Mouse (Mus musculus): Measurements from ENCODE around the gene Ppm1e. TPM values are rescaled to one million over a fixed set of nuclear protein-coding genes. Genes with fewer than 3 reads are reported as not detected.

Gene Ppm1e
- polyA plus RNA-seq, 1 experiment = 0.32 TPM

GRCm38 (mm10) chr11:87313533-87313932 is 45.3 kb downstream of the Ppm1e start:
- Histone ChIP-seq H3K4me3 (replicated peaks) (no peak overlapping the region), H3K36me3 (replicated peaks; ENCODE audit: low read length) (no peaks in the 10 kb centered on the region), H3K9me3 (no peaks in the 10 kb centered on the region), H3K4me1 (peaks cover 9% of the 10 kb centered on the region), H3K27me3 (replicated peaks) (peaks cover 12% of the 10 kb centered on the region)
- TF ChIP-seq FLI1 (IDR thresholded peaks at IDR 0.05; ENCODE audit: low read length) (no peak), GATA1 (IDR thresholded peaks at IDR 0.05; ENCODE audit: borderline replicate concordance, low read length) (no peak)

GRCm38 (mm10) chr11:87310309-87310708 is 48.5 kb downstream of the Ppm1e start:
- peaks cover 7% of the 10 kb centered on the region for H3K27me3 ChIP-seq (replicated peaks)
- no peak for TF ChIP-seq GATA1 (IDR thresholded peaks at IDR 0.05; ENCODE audit: borderline replicate concordance, low read length)
- no peak for TF ChIP-seq FLI1 (IDR thresholded peaks at IDR 0.05; ENCODE audit: low read length)
- peaks cover 9% of the 10 kb centered on the region for H3K4me1 ChIP-seq
- no peak overlapping the region for H3K4me3 ChIP-seq (replicated peaks)
- no peaks in the 10 kb centered on the region for H3K9me3 ChIP-seq
- H3K36me3 ChIP-seq (replicated peaks; ENCODE audit: low read length) = no peaks in the 10 kb centered on the region

- no peaks in the 10 kb centered on the region for H3K36me3 ChIP-seq (replicated peaks; ENCODE audit: low read length)
- TF ChIP-seq GATA1 (IDR thresholded peaks at IDR 0.05; ENCODE audit: borderline replicate concordance, low read length) (no peak), FLI1 (IDR thresholded peaks at IDR 0.05; ENCODE audit: low read length) (no peak)
- peaks cover 9% of the 10 kb centered on the region for H3K4me1 ChIP-seq
- no peaks in the 10 kb centered on the region for H3K9me3 ChIP-seq
- peaks cover 7% of the 10 kb centered on the region for H3K27me3 ChIP-seq (replicated peaks)
- H3K4me3 ChIP-seq (replicated peaks) = no peak overlapping the region
Measured at GRCm38 (mm10) chr11:87309329-87310074, 49.3 kb downstream of the Ppm1e start.

- Histone ChIP-seq H3K4me3 (replicated peaks) (no peak overlapping the region), H3K9me3 (peaks cover 6% of the 10 kb centered on the region; the same call in 1 of the 2 replicates), H3K4me1 (peaks cover 11% of the 10 kb centered on the region), H3K27me3 (replicated peaks) (peaks cover 22% of the 10 kb centered on the region), H3K36me3 (replicated peaks; ENCODE audit: low read length) (no peaks in the 10 kb centered on the region)
- TF ChIP-seq GATA1 (IDR thresholded peaks at IDR 0.05; ENCODE audit: borderline replicate concordance, low read length) (no peak), FLI1 (IDR thresholded peaks at IDR 0.05; ENCODE audit: low read length) (no peak)
Measured at GRCm38 (mm10) chr11:87299066-87299465, 59.8 kb downstream of the Ppm1e start.

GRCm38 (mm10) chr11:87296467-87296866 is 62.4 kb downstream of the Ppm1e start:
- Histone ChIP-seq H3K27me3 (replicated peaks) (peaks cover 20% of the 10 kb centered on the region), H3K36me3 (replicated peaks; ENCODE audit: low read length) (no peaks in the 10 kb centered on the region), H3K4me1 (peaks cover 14% of the 10 kb centered on the region), H3K4me3 (replicated peaks) (no peak overlapping the region), H3K9me3 (peaks cover 6% of the 10 kb centered on the region; the same call in 1 of the 2 replicates)
- TF ChIP-seq GATA1 (IDR thresholded peaks at IDR 0.05; ENCODE audit: borderline replicate concordance, low read length) (no peak), FLI1 (IDR thresholded peaks at IDR 0.05; ENCODE audit: low read length) (no peak)

GRCm38 (mm10) chr11:87295636-87296035 is 63.2 kb downstream of the Ppm1e start:
- Histone ChIP-seq H3K4me3 (replicated peaks) (no peak overlapping the region), H3K36me3 (replicated peaks; ENCODE audit: low read length) (no peaks in the 10 kb centered on the region), H3K9me3 (peaks cover 6% of the 10 kb centered on the region; the same call in 1 of the 2 replicates), H3K4me1 (peaks cover 14% of the 10 kb centered on the region), H3K27me3 (replicated peaks) (peaks cover 20% of the 10 kb centered on the region)
- no peak for TF ChIP-seq FLI1 (IDR thresholded peaks at IDR 0.05; ENCODE audit: low read length)
- no peak for TF ChIP-seq GATA1 (IDR thresholded peaks at IDR 0.05; ENCODE audit: borderline replicate concordance, low read length)

GRCm38 (mm10) chr11:87289313-87289712 is 69.5 kb downstream of the Ppm1e start:
- TF ChIP-seq GATA1 (IDR thresholded peaks at IDR 0.05; ENCODE audit: borderline replicate concordance, low read length) (no peak), FLI1 (IDR thresholded peaks at IDR 0.05; ENCODE audit: low read length) (no peak)
- Histone ChIP-seq H3K4me1 (0 out of 2 replicates have a peak, but pooled peaks cover 4% of the 10 kb centered on the region), H3K9me3 (peaks cover 5% of the 10 kb centered on the region), H3K4me3 (replicated peaks) (no peak overlapping the region), H3K27me3 (replicated peaks) (peaks cover 14% of the 10 kb centered on the region), H3K36me3 (replicated peaks; ENCODE audit: low read length) (no peaks in the 10 kb centered on the region)

- Histone ChIP-seq H3K9me3 (peaks cover 5% of the 10 kb centered on the region), H3K27me3 (replicated peaks) (peaks cover 13% of the 10 kb centered on the region), H3K36me3 (replicated peaks; ENCODE audit: low read length) (no peaks in the 10 kb centered on the region), H3K4me1 (0 out of 2 replicates have a peak, but pooled peaks cover 6% of the 10 kb centered on the region), H3K4me3 (replicated peaks) (no peak overlapping the region)
- TF ChIP-seq GATA1 (IDR thresholded peaks at IDR 0.05; ENCODE audit: borderline replicate concordance, low read length) (no peak), FLI1 (IDR thresholded peaks at IDR 0.05; ENCODE audit: low read length) (no peak)
Measured at GRCm38 (mm10) chr11:87286194-87286593, 72.6 kb downstream of the Ppm1e start.

GRCm38 (mm10) chr11:87281907-87282475 is 76.8 kb downstream of the Ppm1e start:
- Histone ChIP-seq H3K27me3 (replicated peaks) (peaks cover 10% of the 10 kb centered on the region), H3K4me1 (peaks cover 7% of the 10 kb centered on the region), H3K4me3 (replicated peaks) (no peak overlapping the region), H3K9me3 (peaks cover 5% of the 10 kb centered on the region), H3K36me3 (replicated peaks; ENCODE audit: low read length) (no peaks in the 10 kb centered on the region)
- TF ChIP-seq GATA1 (IDR thresholded peaks at IDR 0.05; ENCODE audit: borderline replicate concordance, low read length) (no peak), FLI1 (IDR thresholded peaks at IDR 0.05; ENCODE audit: low read length) (no peak)

- no peak for TF ChIP-seq FLI1 (IDR thresholded peaks at IDR 0.05; ENCODE audit: low read length)
- no peak for TF ChIP-seq GATA1 (IDR thresholded peaks at IDR 0.05; ENCODE audit: borderline replicate concordance, low read length)
- no peak overlapping the region for H3K4me3 ChIP-seq (replicated peaks)
- H3K4me1 ChIP-seq = peaks cover 22% of the 10 kb centered on the region
- peaks cover 10% of the 10 kb centered on the region for H3K27me3 ChIP-seq (replicated peaks)
- H3K9me3 ChIP-seq = peaks cover 6% of the 10 kb centered on the region
- H3K36me3 ChIP-seq (replicated peaks; ENCODE audit: low read length) = no peaks in the 10 kb centered on the region
Measured at GRCm38 (mm10) chr11:87279461-87279860, 79.4 kb downstream of the Ppm1e start.

All from megakaryocyte, embryonic 14.5 days (primary cell).